Mouse (Mus musculus) liver, embryonic 13.5 days (tissue): ENCODE measurements around the gene Fam187b. TPM values are rescaled to one million over a fixed set of nuclear protein-coding genes. Genes with fewer than 3 reads are reported as not detected.
A peak's percentile ranks its signal among the peaks of the same experiment; 100 is the strongest.

Experiments used
- ATAC-seq: fragments of 200-750 bp; cut with Nextera tagmentation; 2 replicates; pipeline ENCODE4 v1.8.0; 2017; ENCODE audit warnings: low read depth, mild to moderate bottlenecking, moderate number of reproducible peaks, moderate library complexity
- DNase-seq: peaks from one replicate; pipeline ENCODE4 v3.0.0; 2022
- H3K27ac ChIP-seq: fragments of 300-500 bp; sonication (generic); 2 replicates; pipeline ENCODE4 v1.5.1; 2015; ENCODE audit warnings: moderate library complexity, mild to moderate bottlenecking, inconsistent platforms
- H3K27me3 ChIP-seq: fragments of 300-500 bp; sonication (generic); 2 replicates; pipeline ENCODE4 v1.6.1; 2015; ENCODE audit warnings: mild to moderate bottlenecking, inconsistent platforms
- H3K36me3 ChIP-seq: fragments of 300-500 bp; sonication (generic); 2 replicates; pipeline ENCODE4 v1.6.1; 2015; ENCODE audit warnings: mild to moderate bottlenecking, inconsistent platforms
- H3K4me1 ChIP-seq: fragments of 300-500 bp; sonication (generic); replicated peaks from 2 replicates; pipeline ENCODE4 v1.6.1; 2015; ENCODE audit warnings: inconsistent platforms
- H3K4me2 ChIP-seq: fragments of 300-500 bp; sonication (generic); 2 replicates; pipeline ENCODE4 v1.6.1; 2015; ENCODE audit warnings: inconsistent platforms, mild to moderate bottlenecking, moderate library complexity
- H3K4me3 ChIP-seq: fragments of 300-500 bp; sonication (generic); replicated peaks from 2 replicates; pipeline ENCODE4 v1.5.1; 2015; ENCODE audit warnings: mild to moderate bottlenecking, inconsistent platforms
- H3K9ac ChIP-seq: fragments of 300-500 bp; sonication (generic); 2 replicates; pipeline ENCODE4 v1.6.1; 2015; ENCODE audit warnings: mild to moderate bottlenecking, inconsistent platforms
- H3K9me3 ChIP-seq: fragments of 300-500 bp; sonication (generic); replicated peaks from 2 replicates; pipeline ENCODE4 v1.6.1; 2016; ENCODE audit warnings: inconsistent platforms
- WGBS: fragments of 180-500 bp; shearing (Covaris S2); methylation state at CpG from one replicate; pipeline ENCODE4 v1.1.7; 2015; ENCODE audit not compliant: insufficient replicate concordance; 5-methylcytosine and 5-hydroxymethylcytosine counted together
- polyA plus RNA-seq: library from polyadenylated mRNA; unstranded; fragments of >200 nt; fragmentation: Nextera tagmentation; extraction: Ambion mirVana; gene quantifications from 2 replicates; pipeline ENCODE4 v1.2.1, GENCODE M21; 2015

The Fam187b gene
- polyA plus RNA-seq, 1 experiment from 2014 or later = 2.1 TPM

DNA sequence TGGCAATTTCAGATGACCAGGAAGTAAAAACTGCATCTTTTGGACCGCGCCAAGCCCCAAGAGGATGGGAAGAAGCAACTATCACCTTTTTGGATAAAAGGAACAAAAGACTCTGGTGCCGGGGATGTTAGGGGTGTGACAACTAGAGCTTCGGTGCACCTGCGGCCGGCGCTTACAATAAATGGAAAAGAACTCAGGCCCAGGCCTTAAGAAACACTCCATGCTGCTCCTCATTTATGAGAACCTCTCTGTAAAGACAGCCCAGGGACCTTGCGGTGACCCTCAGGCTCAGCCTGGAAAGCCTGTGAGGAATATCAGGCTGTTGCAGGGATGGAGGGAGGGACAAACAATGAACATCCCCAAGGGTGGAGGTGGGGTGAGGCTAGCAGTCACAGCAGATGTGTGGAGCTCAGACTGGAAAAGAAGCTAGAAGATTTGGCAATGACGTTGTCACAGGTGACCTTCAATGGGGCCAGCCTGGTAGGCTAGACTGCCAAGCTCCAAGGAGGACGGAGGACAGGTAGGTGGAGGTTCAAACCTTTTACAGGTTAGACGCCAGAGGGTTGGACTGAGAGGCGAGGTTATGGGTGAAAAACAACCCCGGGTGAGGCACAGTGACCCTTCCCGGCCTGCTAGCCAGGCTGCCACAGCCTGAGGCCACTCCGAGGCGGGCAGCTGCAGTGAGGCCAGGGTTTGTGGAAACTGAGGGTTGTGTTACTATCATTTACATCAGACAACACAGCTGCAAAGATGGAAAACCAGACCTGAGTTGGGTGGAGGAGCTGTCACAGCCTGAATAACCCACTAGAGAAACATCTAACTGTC, 20.9 kb upstream of the Fam187b start:
- no peak for DNase-seq
- Histone ChIP-seq H3K9me3 (no peaks in the 10 kb centered on the region), H3K36me3 (peaks cover 69% of the 10 kb centered on the region), H3K27ac (no peak overlapping the region), H3K4me1 (peaks cover 24% of the 10 kb centered on the region), H3K4me3 (no peak overlapping the region), H3K9ac (no peak overlapping the region), H3K4me2 (no peak overlapping the region), H3K27me3 (no peaks in the 10 kb centered on the region)
- 86% methylated on average over 16 of the region's 16 CpGs for WGBS
- ATAC-seq = no peak

GRCm38 (mm10) chr7:30953459-30953858, 20.1 kb upstream of the Fam187b start:
- Histone ChIP-seq H3K4me1 (peaks cover 32% of the 10 kb centered on the region), H3K9me3 (no peaks in the 10 kb centered on the region), H3K4me2 (no peak overlapping the region), H3K4me3 (no peak overlapping the region), H3K36me3 (peaks cover 71% of the 10 kb centered on the region), H3K27ac (peak overlapping the region; percentile 27; the same call in 1 of the 2 replicates), H3K9ac (no peak overlapping the region), H3K27me3 (no peaks in the 10 kb centered on the region)
- 62% methylated on average over 6 of the region's 6 CpGs for WGBS
- DNase-seq (no peak), ATAC-seq (no peak)

- Histone ChIP-seq H3K9me3 (no peaks in the 10 kb centered on the region), H3K4me1 (peaks cover 36% of the 10 kb centered on the region), H3K36me3 (peaks cover 73% of the 10 kb centered on the region), H3K27me3 (no peaks in the 10 kb centered on the region), H3K4me3 (no peak overlapping the region), H3K9ac (no peak overlapping the region), H3K4me2 (no peak overlapping the region), H3K27ac (no peak overlapping the region; the same call in 1 of the 2 replicates)
- 80% methylated on average over 3 of the region's 3 CpGs for WGBS
- ATAC-seq (peak; percentile 14; the same call in 1 of the 2 replicates), DNase-seq (no peak)
Measured at GRCm38 (mm10) chr7:30954036-30954435, 19.6 kb upstream of the Fam187b start.

- Histone ChIP-seq H3K9ac (peak overlapping the region; percentile 99), H3K4me1 (peaks cover 36% of the 10 kb centered on the region), H3K36me3 (peaks cover 66% of the 10 kb centered on the region), H3K27ac (peak overlapping the region; percentile 92), H3K4me2 (peak overlapping the region; percentile 88), H3K9me3 (no peaks in the 10 kb centered on the region), H3K27me3 (no peaks in the 10 kb centered on the region), H3K4me3 (peak overlapping the region; percentile 95)
- DNase-seq = no peak
- ATAC-seq = no peak
- 87% methylated on average over 12 of the region's 12 CpGs for WGBS
Measured at GRCm38 (mm10) chr7:30954971-30955520, 18.5 kb upstream of the Fam187b start.

DNA sequence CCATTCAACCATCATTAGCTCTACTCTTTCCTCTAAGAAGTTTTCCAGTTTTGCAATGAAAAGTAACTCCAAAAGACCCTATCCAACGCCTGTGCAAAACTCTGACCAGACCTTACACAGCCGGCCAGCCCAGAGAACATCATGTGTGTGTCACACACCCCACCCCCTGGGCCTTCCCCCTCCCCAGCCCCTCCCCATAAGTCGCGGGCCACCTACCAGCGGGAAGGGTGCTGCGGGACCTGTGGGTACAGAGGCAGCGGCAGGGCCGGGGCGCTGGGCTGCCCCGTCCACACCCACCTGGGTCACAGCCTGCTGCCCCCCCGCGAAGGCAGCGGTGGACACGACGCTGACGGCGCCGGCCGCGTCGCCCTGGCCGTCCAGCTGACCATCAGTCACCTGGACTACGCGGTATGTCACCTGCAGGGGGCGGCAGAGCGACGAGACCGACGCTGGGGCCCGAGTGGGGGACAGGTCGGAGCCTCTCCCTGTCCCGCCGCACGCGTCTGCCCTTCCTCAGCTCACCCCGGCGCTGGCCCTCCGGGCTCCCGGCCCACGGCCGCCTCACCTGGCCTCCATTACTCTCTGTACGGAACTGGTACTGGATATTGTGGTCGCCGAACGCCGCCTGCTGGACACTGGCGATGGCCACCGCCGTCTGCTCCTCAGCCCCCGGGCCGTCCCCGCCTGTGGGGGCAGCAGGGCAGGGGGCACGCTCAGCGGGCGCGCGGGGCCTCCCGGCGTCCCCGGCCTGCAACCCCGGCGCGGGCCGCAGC, 17.8 kb upstream of the Fam187b start:
- Histone ChIP-seq H3K36me3 (peaks cover 59% of the 10 kb centered on the region), H3K27me3 (no peaks in the 10 kb centered on the region), H3K4me3 (peak overlapping the region; percentile 95), H3K4me2 (peak overlapping the region; percentile 88), H3K27ac (peak overlapping the region; percentile 92), H3K9ac (peak overlapping the region; percentile 99), H3K9me3 (no peaks in the 10 kb centered on the region), H3K4me1 (peaks cover 36% of the 10 kb centered on the region)
- DNase-seq (peak; percentile 83), ATAC-seq (peak; percentile 68)
- WGBS = 0% methylated on average over 56 of the region's 64 CpGs

GRCm38 (mm10) chr7:30956357-30956751, 17.2 kb upstream of the Fam187b start:
- peak overlapping the region; percentile 99 for H3K9ac ChIP-seq
- DNase-seq (no peak), ATAC-seq (peak; percentile 21)
- peak overlapping the region; percentile 95 for H3K4me3 ChIP-seq
- H3K9me3 ChIP-seq = no peaks in the 10 kb centered on the region
- peaks cover 36% of the 10 kb centered on the region for H3K4me1 ChIP-seq
- H3K27ac ChIP-seq = peak overlapping the region; percentile 92
- H3K4me2 ChIP-seq = peak overlapping the region; percentile 88
- H3K36me3 ChIP-seq = peaks cover 53% of the 10 kb centered on the region
- no peaks in the 10 kb centered on the region for H3K27me3 ChIP-seq
- WGBS = 0% methylated on average over 29 of the region's 49 CpGs

- DNase-seq (peak; percentile 46), ATAC-seq (peak; percentile 27; the same call in 1 of the 2 replicates)
- peak within 1 kb of the TSS; percentile 92 for H3K27ac ChIP-seq
- H3K4me1 ChIP-seq = peaks cover 36% of the 10 kb centered on the region
- no peaks in the 10 kb centered on the region for H3K9me3 ChIP-seq
- H3K27me3 ChIP-seq = no peaks in the 10 kb centered on the region
- peak within 1 kb of the TSS; percentile 95 for H3K4me3 ChIP-seq
- H3K36me3 ChIP-seq = peaks cover 49% of the 10 kb centered on the region
- peak within 1 kb of the TSS; percentile 88 for H3K4me2 ChIP-seq
- 0% methylated on average over 51 of the region's 82 CpGs for WGBS
- peak within 1 kb of the TSS; percentile 99 for H3K9ac ChIP-seq
Measured at GRCm38 (mm10) chr7:30956756-30957366, 16.7 kb upstream of the Fam187b start, which contains the start of gene Usf2. Gene Usf2 (minus strand): TSS chr7:30956803.

DNA sequence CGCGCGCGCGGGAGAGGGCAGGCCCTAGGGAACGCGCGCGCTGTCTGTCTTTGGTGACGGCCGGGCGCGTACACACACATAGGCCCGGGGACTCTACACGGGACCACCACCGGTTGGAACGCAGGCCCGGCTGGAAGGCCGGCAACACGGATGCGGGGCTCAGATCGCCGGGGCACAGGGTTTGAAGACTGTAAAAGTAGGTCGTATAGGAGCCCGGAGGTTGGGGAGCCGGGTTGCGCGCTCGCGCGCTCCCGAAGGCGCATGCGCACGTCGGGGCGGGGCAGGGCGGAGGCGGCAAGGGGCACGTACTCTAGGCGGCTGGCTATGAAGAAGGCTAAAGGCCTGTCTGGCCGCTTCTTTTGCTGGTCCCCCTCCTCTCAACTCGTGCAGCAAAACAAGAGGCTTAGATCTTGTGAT, 16.2 kb upstream of the Fam187b start:
- Histone ChIP-seq H3K9me3 (no peaks in the 10 kb centered on the region), H3K4me1 (peaks cover 36% of the 10 kb centered on the region), H3K27ac (peak overlapping the region; percentile 92), H3K36me3 (peaks cover 44% of the 10 kb centered on the region), H3K4me3 (peak overlapping the region; percentile 95), H3K27me3 (no peaks in the 10 kb centered on the region), H3K9ac (peak overlapping the region; percentile 99), H3K4me2 (peak overlapping the region; percentile 88)
- under 1% methylated on average over 41 of the region's 43 CpGs for WGBS
- DNase-seq (peak; percentile 88), ATAC-seq (peak; percentile 74)

DNA sequence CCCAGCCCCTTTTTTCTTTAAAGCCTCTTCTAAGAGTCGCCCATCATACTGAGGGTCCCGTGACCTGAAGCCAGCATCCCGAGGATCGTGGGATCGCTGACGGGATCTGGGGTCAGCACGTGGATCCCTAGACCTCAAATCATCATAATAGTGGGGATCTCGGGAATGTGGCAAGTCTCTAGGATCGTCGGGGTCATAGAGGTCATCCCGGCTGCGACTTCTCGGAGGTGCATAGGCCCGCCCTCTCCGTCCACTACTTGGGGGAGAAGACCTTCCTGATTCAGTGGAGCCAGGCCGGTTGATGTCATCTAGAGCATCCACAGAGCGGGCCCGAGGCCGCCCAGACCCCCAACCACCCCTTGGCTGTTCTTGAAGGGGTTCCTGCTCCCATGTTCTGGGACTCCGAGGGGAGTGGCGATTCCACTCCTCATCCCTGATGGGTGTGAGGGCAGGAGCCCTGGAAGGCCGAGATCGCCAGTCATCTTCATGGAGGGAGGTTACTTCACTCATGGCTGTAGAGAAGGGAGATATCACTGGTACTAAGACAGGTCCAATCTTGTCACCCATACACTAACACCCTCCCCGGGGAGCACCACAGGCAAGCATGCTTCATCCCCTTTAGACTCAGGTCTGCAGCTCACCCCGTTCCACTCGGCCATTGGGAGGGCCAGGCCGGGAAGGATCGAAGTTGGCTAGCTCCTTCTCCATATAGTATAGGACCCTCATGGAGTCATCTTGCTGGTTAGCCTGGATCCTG, 15.3 kb upstream of the Fam187b start:
- WGBS = 81% methylated on average over 28 of the region's 28 CpGs
- H3K9me3 ChIP-seq = no peaks in the 10 kb centered on the region
- H3K27me3 ChIP-seq = no peaks in the 10 kb centered on the region
- H3K36me3 ChIP-seq = peaks cover 34% of the 10 kb centered on the region
- no peak for DNase-seq
- peaks cover 33% of the 10 kb centered on the region for H3K4me1 ChIP-seq
- peak overlapping the region; percentile 95 for H3K4me3 ChIP-seq
- peak overlapping the region; percentile 88 for H3K4me2 ChIP-seq
- H3K27ac ChIP-seq = peak overlapping the region; percentile 92
- no peak for ATAC-seq
- H3K9ac ChIP-seq = peak overlapping the region; percentile 99

GRCm38 (mm10) chr7:30958866-30959487, 14.6 kb upstream of the Fam187b start:
- Histone ChIP-seq H3K4me2 (no peak overlapping the region), H3K9ac (no peak overlapping the region)

More at GRCm38 (mm10) chr7:30958866-30959487, 14.6 kb upstream of the Fam187b start:
- Histone ChIP-seq H3K4me1 (peaks cover 37% of the 10 kb centered on the region), H3K9me3 (no peaks in the 10 kb centered on the region), H3K27me3 (no peaks in the 10 kb centered on the region), H3K4me3 (no peak overlapping the region), H3K27ac (no peak overlapping the region), H3K36me3 (peaks cover 28% of the 10 kb centered on the region)
- 85% methylated on average over 9 of the region's 9 CpGs for WGBS
- no peak for DNase-seq
- no peak for ATAC-seq
